Mouse (Mus musculus) G1E (cell line): ENCODE measurements at regions not wholly inside any gene's neighbourhood (a gene's known extent, or its start where the extent isn't known, plus 50 kb on each side); places are given as distances from the start of the nearest gene placed in this dataset.

Experiments used
- CTCF ChIP-seq: IDR thresholded peaks from 2 replicates; pipeline ENCODE4 v1.5.1; 2012; ENCODE audit warnings: low read depth, low read length, inconsistent platforms, mixed read lengths
- POLR2AphosphoS5 ChIP-seq: IDR thresholded peaks from 2 replicates; pipeline ENCODE4 v1.6.1; 2012; ENCODE audit warnings: low read depth, low read length, inconsistent platforms; ENCODE audit not compliant: insufficient replicate concordance
- TAL1 ChIP-seq: conservative IDR thresholded peaks from 2 replicates; pipeline ENCODE4 v1.6.1; 2012; ENCODE audit warnings: low read depth, low read length, inconsistent platforms, mixed read lengths

DNA sequence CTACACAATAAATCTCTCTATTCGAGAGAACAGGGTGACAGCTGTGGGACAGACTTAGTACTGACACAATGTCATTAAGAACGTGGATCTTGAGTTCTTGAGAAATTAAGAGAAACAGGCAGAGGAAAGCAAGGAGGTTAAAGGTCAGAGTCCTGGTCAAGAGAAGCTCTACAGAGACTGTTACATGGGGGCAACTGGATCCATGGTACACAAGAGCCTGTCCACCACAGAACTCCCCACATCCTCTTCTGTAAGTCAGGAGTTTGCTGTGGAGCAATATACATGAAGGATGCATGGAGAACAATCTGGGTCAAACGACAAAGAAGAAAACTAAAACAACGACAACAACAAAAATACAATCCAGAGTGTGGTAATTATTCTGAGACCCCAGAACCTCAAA, 155.8 kb downstream of the Lmo4 start:
- TF ChIP-seq CTCF = no peak
- TF ChIP-seq TAL1 = no peak
- TF ChIP-seq POLR2AphosphoS5 = no peak
